Mouse (Mus musculus) hindbrain, embryonic 15.5 days (tissue): ENCODE data around the gene Olfr1340. TPM values are rescaled to one million over a fixed set of nuclear protein-coding genes. Genes with fewer than 3 reads are reported as not detected.

Experiments used
- ATAC-seq: fragments of 200-750 bp; cut with Nextera tagmentation; 2 replicates; pipeline ENCODE4 v1.8.0; 2017; ENCODE audit warnings: low read depth, moderate number of reproducible peaks, moderate TSS enrichment; ENCODE audit not compliant: low FRiP score
- H3K27ac ChIP-seq: fragments of 300-500 bp; sonication (generic); replicated peaks from 2 replicates; pipeline ENCODE4 v1.5.1; 2015; ENCODE audit warnings: mild to moderate bottlenecking, inconsistent platforms
- H3K27me3 ChIP-seq: fragments of 300-500 bp; sonication (generic); 2 replicates; pipeline ENCODE4 v1.6.1; 2015; ENCODE audit warnings: control low read depth, inconsistent platforms
- H3K36me3 ChIP-seq: fragments of 300-500 bp; sonication (generic); 2 replicates; pipeline ENCODE4 v1.6.1; 2015; ENCODE audit warnings: control low read depth, inconsistent platforms
- H3K4me1 ChIP-seq: fragments of 300-500 bp; sonication (generic); replicated peaks from 2 replicates; pipeline ENCODE4 v1.6.1; 2015; ENCODE audit warnings: control low read depth, inconsistent platforms
- H3K4me2 ChIP-seq: fragments of 300-500 bp; sonication (generic); 2 replicates; pipeline ENCODE4 v1.6.1; 2015; ENCODE audit warnings: moderate library complexity, mild to moderate bottlenecking, inconsistent platforms
- H3K4me3 ChIP-seq: fragments of 300-500 bp; sonication (generic); 2 replicates; pipeline ENCODE4 v1.5.1; 2015; ENCODE audit warnings: mild to moderate bottlenecking, inconsistent platforms
- H3K9ac ChIP-seq: fragments of 300-500 bp; sonication (generic); 2 replicates; pipeline ENCODE4 v1.6.1; 2015; ENCODE audit warnings: inconsistent platforms
- H3K9me3 ChIP-seq: fragments of 300-500 bp; sonication (generic); 2 replicates; pipeline ENCODE4 v1.6.1; 2016; ENCODE audit warnings: control low read depth, inconsistent platforms
- WGBS: fragments of 180-500 bp; shearing (Covaris S2); methylation state at CpG from one replicate; pipeline ENCODE4 v1.1.7; 2015; 5-methylcytosine and 5-hydroxymethylcytosine counted together
- polyA plus RNA-seq: library from polyadenylated mRNA; unstranded; fragments of >200 nt; fragmentation: Nextera tagmentation; extraction: Ambion mirVana; gene quantifications from 2 replicates; pipeline ENCODE4 v1.2.1, GENCODE M21; 2015

The Olfr1340 gene
- polyA plus RNA-seq, 1 experiment from 2014 or later = not detected

DNA sequence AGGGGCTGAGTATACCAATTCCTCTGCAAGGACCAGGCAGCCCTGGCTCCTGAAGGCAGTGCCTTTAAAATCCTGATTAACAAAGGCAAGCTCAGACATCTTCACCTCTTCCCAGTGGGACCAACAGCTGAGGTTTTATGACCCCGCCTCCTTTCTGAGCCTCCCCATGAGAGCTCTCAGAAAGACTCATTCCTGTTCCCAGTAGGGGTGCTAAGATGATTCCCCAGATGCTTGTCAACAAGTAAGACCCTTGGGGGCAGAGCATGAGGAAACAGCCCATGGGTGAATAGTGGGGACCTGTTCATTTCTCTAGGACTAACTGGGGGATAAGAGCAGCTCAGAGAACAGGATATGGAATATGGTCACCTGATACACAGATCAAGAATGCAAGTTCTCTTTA lies 38.7 kb downstream of the Olfr1340 start, which contains the start of gene Olfr1338:
Gene Olfr1338, minus strand, starts transcription at position 101 of the 400 bp plus-strand sequence.
- Histone ChIP-seq H3K36me3 (no peaks in the 10 kb centered on the region), H3K27ac (no peak within 1 kb of the TSS), H3K4me1 (no peaks in the 10 kb centered on the region), H3K4me2 (no peak within 1 kb of the TSS), H3K4me3 (no peak within 1 kb of the TSS), H3K9ac (no peak within 1 kb of the TSS), H3K9me3 (0 out of 2 replicates have a peak, but pooled peaks cover 3% of the 10 kb centered on the region), H3K27me3 (no peaks in the 10 kb centered on the region)
- no peak for ATAC-seq
- WGBS = 86% methylated on average over 1 of the region's 1 CpGs

Other genes starting within 250 kb of the Olfr1340 start
- 15.8 and 18.2 TPM in 2 replicates for gene Tie1, start 230.1 kb upstream of the Olfr1340 start, polyA plus RNA-seq
- gene 2610528J11Rik, start 193.1 kb upstream of the Olfr1340 start, polyA plus RNA-seq = not detected in 2 replicates
- gene Tmem125, start 176.1 kb upstream of the Olfr1340 start, polyA plus RNA-seq = 0.18 and 0.22 TPM in 2 replicates
- gene Cfap57, start 99.4 kb upstream of the Olfr1340 start, polyA plus RNA-seq = 1.5 and 2.0 TPM in 2 replicates
- gene Ebna1bp2, start 99.3 kb upstream of the Olfr1340 start, polyA plus RNA-seq = 87.3 and 96.5 TPM in 2 replicates
- not detected in 2 replicates for gene Olfr62, start 61.2 kb upstream of the Olfr1340 start, polyA plus RNA-seq
- gene Olfr1342, start 27.4 kb upstream of the Olfr1340 start, polyA plus RNA-seq = 0.05 TPM in 1 of 2 replicates, not detected in the other
- gene Olfr1341, start 16.6 kb upstream of the Olfr1340 start, polyA plus RNA-seq = not detected in 2 replicates
- not detected in 2 replicates for gene Olfr1339, start 12.0 kb downstream of the Olfr1340 start, polyA plus RNA-seq
- not detected in 2 replicates for gene Olfr1338, start 38.6 kb downstream of the Olfr1340 start, polyA plus RNA-seq
- gene Olfr1337, start 62.4 kb downstream of the Olfr1340 start, polyA plus RNA-seq = not detected in 2 replicates
- gene Olfr1335, start 89.8 kb downstream of the Olfr1340 start, polyA plus RNA-seq = not detected in 2 replicates
- not detected in 2 replicates for gene Olfr1333, start 116.1 kb downstream of the Olfr1340 start, polyA plus RNA-seq
- gene Olfr1331, start 144.5 kb downstream of the Olfr1340 start, polyA plus RNA-seq = not detected in 2 replicates
- gene Olfr1330, start 168.5 kb downstream of the Olfr1340 start, polyA plus RNA-seq = not detected in 2 replicates
- not detected in 2 replicates for gene Olfr1329, start 197.3 kb downstream of the Olfr1340 start, polyA plus RNA-seq
- gene Olfr1328, start 218.5 kb downstream of the Olfr1340 start, polyA plus RNA-seq = not detected in 2 replicates
- not detected in 2 replicates for gene Lao1, start 241.4 kb downstream of the Olfr1340 start, polyA plus RNA-seq